Mouse (Mus musculus) heart, postnatal 10 days (tissue): Measurements from ENCODE around the gene Slc25a13. TPM values are rescaled to one million over a fixed set of nuclear protein-coding genes. Genes with fewer than 3 reads are reported as not detected.
A peak's percentile ranks its signal among the peaks of the same experiment; 100 is the strongest.
"Not testable (repeated sequence)": the region's sequence is repeated elsewhere in the genome, so short reads cannot be mapped to it uniquely, and the experiment has no call there.

Experiments used
- DNase-seq, 2 experiments: peaks; one replicate each; pipeline ENCODE4 v3.0.0; 2021
- intact Hi-C: fragments of 180-260 bp; cut with DNase I; formaldehyde crosslinking; loops from one replicate; pipeline ENCODE4 v1.15.1; 2025
- total RNA-seq, 2 experiments: library from RNA; stranded (reverse); gene quantifications; 2 replicates each; pipeline ENCODE4 v1.2.3; 2021

Gene Slc25a13
- total RNA-seq, 2 experiments from 2014 or later, result 74.0 to 82.0 TPM

GRCm38 (mm10) chr6:6207395-6207794, 9.6 kb downstream of the Slc25a13 start:
- DNase-seq, result no peak
- intact Hi-C loops, result no loop called here

GRCm38 (mm10) chr6:6205599-6206165, 11.3 kb downstream of the Slc25a13 start:
- no peak for DNase-seq
- intact Hi-C loops, result no loop called here

- intact Hi-C loops, result no loop called here
- DNase-seq, result no peak
Measured at GRCm38 (mm10) chr6:6202451-6202850, 14.5 kb downstream of the Slc25a13 start.

GRCm38 (mm10) chr6:6201977-6202376, 15.0 kb downstream of the Slc25a13 start:
- intact Hi-C loops, result no loop called here
- DNase-seq, result no peak

GRCm38 (mm10) chr6:6199138-6199870, 17.7 kb downstream of the Slc25a13 start:
- no peak for DNase-seq
- intact Hi-C loops, result no loop called here

GRCm38 (mm10) chr6:6198056-6198455, 18.9 kb downstream of the Slc25a13 start:
- intact Hi-C loops, DNase-seq: not testable (repeated sequence)

GRCm38 (mm10) chr6:6197339-6197738, 19.6 kb downstream of the Slc25a13 start:
- intact Hi-C loops, result no loop called here
- DNase-seq, result no peak

- intact Hi-C loops, result no loop called here
Measured at GRCm38 (mm10) chr6:6196527-6196926, 20.4 kb downstream of the Slc25a13 start.

GRCm38 (mm10) chr6:6194831-6195230, 22.1 kb downstream of the Slc25a13 start:
- intact Hi-C loops, result no loop called here
- no peak for DNase-seq

More at GRCm38 (mm10) chr6:6196527-6196926, 20.4 kb downstream of the Slc25a13 start:
- DNase-seq, result no peak

GRCm38 (mm10) chr6:6193906-6194305, 23.1 kb downstream of the Slc25a13 start:
- intact Hi-C loops, result no loop called here
- DNase-seq, result no peak

GRCm38 (mm10) chr6:6192413-6192812, 24.6 kb downstream of the Slc25a13 start:
- intact Hi-C loops, result no loop called here
- no peak for DNase-seq

- no peak for DNase-seq
- intact Hi-C loops, result no loop called here
Measured at GRCm38 (mm10) chr6:6191596-6192337, 25.2 kb downstream of the Slc25a13 start.

GRCm38 (mm10) chr6:6188970-6189369, 28.0 kb downstream of the Slc25a13 start:
- DNase-seq, result no peak
- intact Hi-C loops, result loop anchor here (10.0 kb wide), 1 partner anchor 686 kb away; no protein-coding TSS in a partner anchor

GRCm38 (mm10) chr6:6186468-6186867, 30.5 kb downstream of the Slc25a13 start:
- DNase-seq, result no peak
- intact Hi-C loops, result loop anchor here (10.0 kb wide), 1 partner anchor 688 kb away; no protein-coding TSS in a partner anchor

GRCm38 (mm10) chr6:6185735-6186068, 31.3 kb downstream of the Slc25a13 start:
- peak in 1 of 2 experiments; percentile 46 for DNase-seq
- intact Hi-C loops, result loop anchor here (2.0 to 10.0 kb wide), 2 partner anchors 27 to 689 kb away; no protein-coding TSS in a partner anchor

- intact Hi-C loops, result loop anchor here (2.0 to 10.0 kb wide), 2 partner anchors 28 to 690 kb away; no protein-coding TSS in a partner anchor
- peak; percentile 63 to 69 for DNase-seq
Measured at GRCm38 (mm10) chr6:6184921-6185734, 31.8 kb downstream of the Slc25a13 start.

GRCm38 (mm10) chr6:6183601-6184000, 33.4 kb downstream of the Slc25a13 start:
- peak; percentile 62 for DNase-seq
- intact Hi-C loops, result loop anchor here (10.0 kb wide), 1 partner anchor 691 kb away; no protein-coding TSS in a partner anchor

- intact Hi-C loops, result loop anchor here (10.0 kb wide), 1 partner anchor 693 kb away; no protein-coding TSS in a partner anchor
- DNase-seq, result no peak
Measured at GRCm38 (mm10) chr6:6182191-6182590, 34.8 kb downstream of the Slc25a13 start.

GRCm38 (mm10) chr6:6178341-6178740, 38.6 kb downstream of the Slc25a13 start:
- intact Hi-C loops, DNase-seq: not testable (repeated sequence)

GRCm38 (mm10) chr6:6175350-6175971, 41.5 kb downstream of the Slc25a13 start:
- DNase-seq, result no peak

More at GRCm38 (mm10) chr6:6175350-6175971, 41.5 kb downstream of the Slc25a13 start:
- intact Hi-C loops, result no loop called here
